In genomic region chr1:153152594-153152993, GRCm38 (mm10) we compare ENCODE assay signal across 16 mouse cellular contexts. TPM values are rescaled to one million over a fixed set of nuclear protein-coding genes. Genes with fewer than 3 reads are reported as not detected.
A peak's percentile ranks its signal among the peaks of the same experiment; 100 is the strongest.
DNase-seq lines count a peak whose midpoint lies in the region; TF ChIP-seq lines count a peak whose summit lies in the region.
"Had no signal": no experiment of that assay in that cellular context is flagged by ENCODE, and none has a peak within 500 bp of the region (broad histone marks: within the 10 kb centered on the region; RNA-seq: fewer than 3 reads in every experiment).

No protein-coding gene starts in this region.

- H3K4me3 ChIP-seq in heart, embryonic 10.5 days, result no peak overlapping the region
- no peak overlapping the region for H3K4me3 ChIP-seq in kidney, adult 2 months (ENCODE audit: insufficient read depth, low read depth, low read length)
- H3K4me3 ChIP-seq: erythroblast, embryonic 14.5 days; hindbrain, embryonic 10.5 days; limb, embryonic 12.5 days; neural tube, embryonic 13.5 days; stomach, embryonic 15.5 days had no signal

- DNase-seq in heart, embryonic 10.5 days (ENCODE audit: low spot score), result no peak
- DNase-seq in heart, adult 8-10 months (ENCODE audit: low spot score), result no peak
- DNase-seq in kidney, adult 2 months, result peak; percentile 37
- DNase-seq in kidney, adult 11 months, result no peak
- DNase-seq in retina, postnatal 1 day, result peak; percentile 43
- no peak for DNase-seq in retina, embryonic 14.5 days (ENCODE audit: low spot score)
- DNase-seq in kidney, postnatal 36 days, result peak; percentile 32 to 48
- no peak for DNase-seq in layer of hippocampus, postnatal 14 days (ENCODE audit: low spot score in 2 of 2)
- DNase-seq: gastrocnemius, postnatal 10 days; thymus, postnatal 14 days had no signal

- no peak for TF ChIP-seq CTCF in kidney, adult 2 months (conservative IDR thresholded peaks at IDR 0.05; ENCODE audit: insufficient read depth, insufficient read length, low read depth, low read length)

- WGBS in heart, embryonic 10.5 days, result 69% methylated on average over 7 of the region's 7 CpGs
- WGBS in kidney, adult 2 months, result 63% methylated on average over 7 of the region's 7 CpGs

- H3K36me3 ChIP-seq in heart, embryonic 10.5 days, result no peaks in the 10 kb centered on the region
- H3K36me3 ChIP-seq in kidney, adult 2 months (ENCODE audit: control insufficient read depth, insufficient read depth, low read length), result no peaks in the 10 kb centered on the region
- H3K36me3 ChIP-seq: hindbrain, embryonic 10.5 days; limb, embryonic 12.5 days; neural tube, embryonic 13.5 days; stomach, embryonic 15.5 days had no signal

- no peak for TF ChIP-seq POLR2A in kidney, adult 2 months (IDR thresholded peaks at IDR 0.05; ENCODE audit: low read depth, low read length)

- H3K9me3 ChIP-seq in heart, embryonic 10.5 days, result no peaks in the 10 kb centered on the region
- H3K9me3 ChIP-seq: hindbrain, embryonic 10.5 days; limb, embryonic 12.5 days; neural tube, embryonic 13.5 days; stomach, embryonic 15.5 days had no signal

- H3K27me3 ChIP-seq in heart, embryonic 10.5 days (ENCODE audit: insufficient read depth, poor library complexity, severe bottlenecking), result no peaks in the 10 kb centered on the region
- H3K27me3 ChIP-seq in kidney, adult 2 months (replicated peaks; ENCODE audit: control insufficient read depth, insufficient read depth, low read length), result no peaks in the 10 kb centered on the region
- H3K27me3 ChIP-seq: limb, embryonic 12.5 days; neural tube, embryonic 13.5 days; stomach, embryonic 15.5 days had no signal

- H3K27ac ChIP-seq in heart, embryonic 10.5 days, result peak overlapping the region; percentile 8; the same call in 1 of the 2 replicates
- H3K27ac ChIP-seq in kidney, adult 2 months (ENCODE audit: insufficient read depth, low read depth, low read length), result no peak overlapping the region
- H3K27ac ChIP-seq: hindbrain, embryonic 10.5 days; limb, embryonic 12.5 days; neural tube, embryonic 13.5 days; stomach, embryonic 15.5 days had no signal

- peaks cover 27% of the 10 kb centered on the region for H3K4me1 ChIP-seq in heart, embryonic 10.5 days
- H3K4me1 ChIP-seq in kidney, adult 2 months (ENCODE audit: control insufficient read depth, insufficient read depth, low read length), result no peaks in the 10 kb centered on the region
- H3K4me1 ChIP-seq: stomach, embryonic 15.5 days had no signal

RNA-seq across cellular contexts. Expression of gene Lamc2, which starts 33.7 kb away (rescaled TPM):
- polyA plus RNA-seq in heart, embryonic 10.5 days (2016; fragmentation: Nextera tagmentation; extraction: Ambion mirVana), result 4.9 and 5.6 TPM in 2 replicates
- total RNA-seq in heart, adult 8-10 months (2022), result 10 to 100 TPM in 2 of 4 experiments, 1 to 10 TPM in 2; 8.3 to 14.2 (median 11.6) TPM
- polyA plus RNA-seq in kidney, adult 2 months (2012; rRNA removed), result 7.0 TPM in 2 replicates
- 1 to 10 TPM; 1.4 to 2.0 TPM for total RNA-seq in layer of hippocampus, postnatal 14 days (2021)
- total RNA-seq: megakaryocyte, adult 5-6 weeks had no signal

Comparison
In these comparisons a context has a peak if more than half of its experiments do, and no peak if none do; other contexts are left out.
1. DNase-seq: peak in kidney, adult 2 months (single experiment), retina, postnatal 1 day (single experiment) and kidney, postnatal 36 days (2 of 2); none in heart, embryonic 10.5 days (single experiment), heart, adult 8-10 months (single experiment), kidney, adult 11 months (single experiment), retina, embryonic 14.5 days (single experiment) and layer of hippocampus, postnatal 14 days (0 of 2).